Mouse (Mus musculus): ENCODE data around the gene Itgb8.

Itgb8 gene

GRCm38 (mm10) chr12:119146031-119146430 is 92.6 kb downstream of the Itgb8 start:
- DNase-seq (ENCODE audit: low spot score) = no peak

DNA sequence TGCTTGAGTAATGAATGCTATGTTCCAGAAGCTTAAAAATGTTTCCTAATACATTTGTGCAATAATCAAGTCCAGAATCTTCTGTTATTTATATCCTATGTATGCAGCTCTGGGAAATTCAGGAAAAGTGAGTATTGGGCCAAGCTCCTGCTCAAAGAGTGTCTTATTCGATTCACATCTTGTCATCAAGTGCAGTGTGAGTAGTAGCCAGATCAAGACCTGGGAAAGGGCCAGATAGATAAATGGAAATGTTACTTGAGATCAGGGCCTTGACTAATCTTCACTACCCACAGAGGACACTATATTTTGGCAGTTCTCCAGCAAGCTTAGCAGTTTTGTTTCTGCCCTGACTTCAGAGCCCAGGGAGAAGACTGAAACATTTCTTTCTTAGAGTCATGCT is 100.7 kb downstream of the Itgb8 start:
- no peak for DNase-seq (ENCODE audit: low spot score)

- DNase-seq (ENCODE audit: low spot score) = no peak
Measured at GRCm38 (mm10) chr12:119113522-119114135, 125.0 kb downstream of the Itgb8 start.

- no peak for DNase-seq (ENCODE audit: low spot score)
Measured at GRCm38 (mm10) chr12:119110091-119110490, 128.5 kb downstream of the Itgb8 start.

All from MN1 (cell line).